Mouse (Mus musculus) ZHBTc4 (cell line): ENCODE measurements around the gene 2610002M06Rik.

ENCODE experiments used
- DNase-seq: peaks from one replicate; pipeline ENCODE4 v3.0.0-alpha.2; 2011; ENCODE audit warnings: low read depth, low spot score

Gene 2610002M06Rik

GRCm38 (mm10) chrX:107816218-107816554, at the start of gene 2610002M06Rik:
Gene 2610002M06Rik, minus strand, starts transcription at chrX:107816334.
- peak; percentile 92 for DNase-seq

GRCm38 (mm10) chrX:107858165-107858564, 42.0 kb upstream of the 2610002M06Rik start:
- peak; percentile 11 for DNase-seq

- no peak for DNase-seq
These were observed 592 bp upstream of the 2610002M06Rik start for GRCm38 (mm10) chrX:107816726-107817125.

- DNase-seq = no peak
These were observed 474 bp downstream of the 2610002M06Rik start for GRCm38 (mm10) chrX:107815502-107816217.

DNA sequence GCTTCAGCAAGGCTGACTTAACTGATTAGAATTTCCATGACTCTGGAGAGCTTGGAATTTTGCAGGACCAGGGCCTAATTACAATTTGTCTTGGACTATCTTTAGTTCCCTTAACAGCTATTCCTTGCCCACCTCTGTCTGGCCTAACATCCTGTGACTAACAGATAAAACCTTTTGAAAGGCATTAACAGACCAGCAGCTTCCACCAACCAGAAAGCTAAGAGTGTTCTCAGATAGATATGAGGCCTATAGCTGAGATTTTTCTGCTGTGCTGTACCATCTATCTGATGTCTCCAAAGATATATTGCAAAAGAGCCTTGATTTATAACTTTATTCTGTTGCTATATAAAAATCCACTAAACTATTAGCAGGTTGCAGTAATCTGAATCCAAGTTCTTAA, 4.0 kb downstream of the 2610002M06Rik start:
- DNase-seq = no peak

DNA sequence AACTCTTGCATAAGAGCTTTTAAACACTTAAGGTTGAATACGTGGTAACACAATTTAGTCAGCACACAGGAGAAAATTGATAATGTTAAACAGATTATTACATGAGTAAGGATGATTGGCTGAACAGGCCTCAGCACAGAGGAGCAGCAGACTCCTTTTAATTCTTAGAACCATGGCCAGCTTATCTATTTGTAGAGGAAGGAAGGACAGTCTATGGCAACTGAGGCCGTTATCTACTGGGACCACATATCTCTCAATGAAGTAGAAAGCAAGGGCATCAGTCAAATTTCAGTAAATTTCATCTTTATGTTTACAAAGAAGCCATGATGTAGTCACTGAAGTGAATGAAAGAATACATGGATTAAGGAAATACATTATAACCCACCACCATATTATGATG, 19.2 kb downstream of the 2610002M06Rik start:
- DNase-seq = no peak

DNA sequence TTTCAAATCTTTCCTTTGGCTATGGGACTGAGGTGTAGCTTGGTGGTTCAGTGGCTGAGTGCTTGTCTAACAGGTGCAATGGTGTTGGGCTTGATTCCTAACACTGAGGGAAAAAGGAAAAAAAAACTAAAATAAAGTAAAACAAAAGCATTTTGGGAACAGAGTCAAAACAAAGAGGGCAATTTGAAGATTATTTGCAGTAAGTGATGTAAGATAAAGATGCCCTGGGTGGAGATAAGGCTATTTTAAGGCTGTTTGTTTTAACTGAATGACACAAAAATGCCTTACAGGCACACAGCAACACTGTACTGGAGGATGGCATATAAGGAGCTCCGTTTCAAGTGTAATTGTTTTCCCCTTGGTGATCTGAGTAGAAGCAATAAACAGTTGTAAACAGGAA, 20.3 kb downstream of the 2610002M06Rik start:
- DNase-seq = no peak

DNA sequence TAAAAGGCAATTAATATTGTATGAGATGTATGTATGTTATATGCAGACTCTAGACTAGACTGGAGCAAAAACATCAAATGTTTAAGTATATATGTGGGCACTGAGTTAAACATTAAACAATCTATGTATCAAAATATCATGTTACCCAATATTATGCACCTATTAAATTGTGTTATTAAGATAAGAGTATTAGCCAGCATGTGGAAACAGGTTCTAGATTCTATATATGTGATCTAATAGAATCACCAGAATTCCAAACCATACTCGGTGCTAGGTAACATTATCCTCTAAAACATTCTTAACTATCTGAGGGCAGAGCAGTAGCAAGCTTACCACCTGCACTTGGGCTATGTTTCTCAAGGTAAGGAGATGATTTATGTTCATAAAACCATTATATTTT, 23.8 kb downstream of the 2610002M06Rik start, which contains the start of gene Tent5d:
Tent5d (plus strand) TSS at position 301 of the 400 bp plus-strand sequence.
- DNase-seq = no peak

DNA sequence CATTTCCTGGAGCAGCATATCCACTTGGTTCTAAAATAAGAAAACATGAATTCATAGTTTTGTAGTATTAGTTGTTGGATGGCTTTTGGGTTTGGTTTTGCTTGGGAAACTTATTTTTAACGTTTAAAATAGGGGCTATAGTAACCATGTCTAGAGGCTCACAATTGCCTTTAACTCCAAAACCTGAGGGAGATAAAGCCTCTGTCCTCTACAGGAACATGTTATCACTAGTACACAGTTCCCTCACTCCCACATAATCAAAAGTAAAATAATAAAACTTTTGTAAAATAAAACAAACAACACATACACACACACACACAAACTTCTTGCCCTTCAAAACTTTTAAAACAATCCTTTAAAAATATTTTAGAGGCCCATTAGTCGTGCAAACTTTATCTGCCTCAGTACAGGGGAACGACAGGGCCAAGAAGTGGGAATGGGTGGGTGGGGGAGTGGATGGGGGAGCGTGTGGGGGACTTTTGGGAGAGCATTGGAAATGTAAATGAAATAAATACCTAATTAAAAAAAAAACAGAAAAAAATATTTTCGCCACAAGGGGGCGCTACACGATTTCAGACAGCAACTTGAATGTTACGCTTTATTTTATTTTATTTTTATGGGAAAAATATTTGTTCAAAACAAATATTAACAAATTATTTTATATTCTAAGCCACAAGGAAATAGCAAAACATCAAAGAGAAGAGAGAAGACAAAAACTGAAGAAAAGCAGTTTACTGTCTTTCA, 25.2 kb downstream of the 2610002M06Rik start:
- peak; percentile 8 for DNase-seq

- DNase-seq = no peak
These were observed 26.0 kb downstream of the 2610002M06Rik start for GRCm38 (mm10) chrX:107790136-107790535.

- DNase-seq = peak; percentile 2
These were observed 48.2 kb downstream of the 2610002M06Rik start for GRCm38 (mm10) chrX:107767896-107768295.
